8 mouse cellular contexts compared by ENCODE assay signal in the genomic region with DNA sequence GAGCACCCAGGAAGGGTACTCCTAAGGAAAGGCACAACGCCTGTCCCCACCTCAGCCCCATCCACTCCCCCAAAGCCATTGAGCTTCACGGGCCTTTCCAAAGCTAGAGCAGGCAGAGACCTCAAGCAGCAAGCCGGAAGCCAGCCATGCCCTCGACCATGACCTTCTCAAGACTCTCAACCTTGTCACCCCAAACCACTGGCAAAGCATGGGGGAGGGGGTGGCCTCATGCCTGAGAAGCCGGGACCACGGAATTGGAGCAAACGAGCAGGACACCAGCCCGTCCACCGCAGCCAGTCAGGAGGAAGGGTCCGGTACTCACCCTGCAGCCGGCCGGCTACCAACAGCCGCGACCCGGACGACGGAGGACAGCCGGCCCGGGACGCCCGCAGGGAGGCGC. TPM values are rescaled to one million over a fixed set of nuclear protein-coding genes. Genes with fewer than 3 reads are reported as not detected.
DNase-seq lines count a peak whose midpoint lies in the region; ATAC-seq and TF ChIP-seq lines count a peak whose summit lies in the region.

No protein-coding gene starts in this region.

- no peak for TF ChIP-seq CTCF in bone marrow macrophage, adult 2 months (IDR thresholded peaks at IDR 0.05; ENCODE audit: low read depth, low read length)

- peak overlapping the region; percentile 78 for H3K4me2 ChIP-seq in heart, embryonic 12.5 days
- peak overlapping the region; percentile 92 for H3K4me2 ChIP-seq in hindbrain, embryonic 16.5 days (ENCODE audit: low read length)

- peak overlapping the region; percentile 28 for H3K27ac ChIP-seq in heart, embryonic 12.5 days (ENCODE audit: poor library complexity, severe bottlenecking)
- peak overlapping the region; percentile 9; the same call in 1 of the 2 replicates for H3K27ac ChIP-seq in bone marrow macrophage, adult 2 months (ENCODE audit: insufficient read depth, low read depth, low read length)
- H3K27ac ChIP-seq in hindbrain, embryonic 16.5 days (ENCODE audit: low read depth, low read length): peak overlapping the region; percentile 83

- DNase-seq in heart, postnatal 14 days: no peak
- DNase-seq in CD4-positive, CD25-positive, alpha-beta regulatory T cell, adult 2 months (ENCODE audit: low read depth, low spot score): peak; percentile 55
- peak; percentile 29 for DNase-seq in lung, postnatal 10 days
- DNase-seq in testis, postnatal 10 days (ENCODE audit: low spot score): peak; percentile 66
- DNase-seq in layer of hippocampus, adult 18-20 months (ENCODE audit: low spot score in 2 of 2): no peak

- H3K4me3 ChIP-seq in heart, embryonic 12.5 days: peak overlapping the region; percentile 92
- H3K4me3 ChIP-seq in bone marrow macrophage, adult 2 months (ENCODE audit: insufficient read depth, low read length): peak overlapping the region; percentile 86
- H3K4me3 ChIP-seq in hindbrain, embryonic 16.5 days (ENCODE audit: low read length): peak overlapping the region; percentile 83

- intact Hi-C loops in heart, postnatal 14 days (cut with DNase I): loop anchor here (2.0 kb wide), 1 partner anchor 301 kb away; the partner anchor contains the start of genes Camkmt and Prepl

- no peak for TF ChIP-seq POLR2A in bone marrow macrophage, adult 2 months (IDR thresholded peaks at IDR 0.05; ENCODE audit: borderline replicate concordance, low read depth, low read length)

- no peaks in the 10 kb centered on the region for H3K9me3 ChIP-seq in heart, embryonic 12.5 days (replicated peaks)
- no peaks in the 10 kb centered on the region for H3K9me3 ChIP-seq in hindbrain, embryonic 16.5 days (ENCODE audit: control insufficient read depth, low read length)

- H3K9ac ChIP-seq in heart, embryonic 12.5 days: peak overlapping the region; percentile 87
- peak overlapping the region; percentile 82 for H3K9ac ChIP-seq in hindbrain, embryonic 16.5 days (ENCODE audit: low read depth, low read length)

- peaks cover 20% of the 10 kb centered on the region for H3K4me1 ChIP-seq in heart, embryonic 12.5 days (replicated peaks)
- peaks cover 16% of the 10 kb centered on the region for H3K4me1 ChIP-seq in bone marrow macrophage, adult 2 months (ENCODE audit: control insufficient read depth, insufficient read depth, low read length)
- H3K4me1 ChIP-seq in hindbrain, embryonic 16.5 days (ENCODE audit: control insufficient read depth, insufficient read depth, low read depth, low read length): peaks cover 21% of the 10 kb centered on the region

- H3K27me3 ChIP-seq in heart, embryonic 12.5 days (replicated peaks): no peaks in the 10 kb centered on the region
- no peaks in the 10 kb centered on the region for H3K27me3 ChIP-seq in hindbrain, embryonic 16.5 days (replicated peaks; ENCODE audit: control insufficient read depth, insufficient read depth, low read length)

- ATAC-seq in heart, embryonic 12.5 days (ENCODE audit: insufficient number of reproducible peaks, low FRiP score): no peak; the same call in 1 of the 2 replicates
- peak; percentile 28 for ATAC-seq in hindbrain, embryonic 16.5 days

- peaks cover 9% of the 10 kb centered on the region; the same call in 1 of the 2 replicates for H3K36me3 ChIP-seq in heart, embryonic 12.5 days
- no peaks in the 10 kb centered on the region for H3K36me3 ChIP-seq in hindbrain, embryonic 16.5 days (ENCODE audit: control insufficient read depth, insufficient read depth, low read length)

- WGBS in heart, embryonic 12.5 days: under 1% methylated on average over 22 of the region's 22 CpGs
- WGBS in hindbrain, embryonic 16.5 days: 2% methylated on average over 22 of the region's 22 CpGs

RNA-seq across cellular contexts. Expression of gene Lrpprc, which starts 0.5 kb away (rescaled TPM):
- 73.9 and 75.9 TPM in 2 replicates for polyA plus RNA-seq in heart, embryonic 12.5 days (2016; fragmentation: Nextera tagmentation; extraction: Ambion mirVana)
- 100 to 1,000 TPM; 150 to 152 TPM for total RNA-seq in heart, postnatal 14 days (2021)
- 17.1 and 20.9 TPM in 2 replicates for polyA plus RNA-seq in bone marrow macrophage, adult 2 months (2012; ENCODE audit: insufficient read depth, insufficient read length, missing spikeins)
- polyA plus RNA-seq in hindbrain, embryonic 16.5 days (2015; fragmentation: Nextera tagmentation; extraction: Ambion mirVana): 43.4 and 50.2 TPM in 2 replicates
- 10 to 100 TPM; 55.6 to 58.0 TPM for total RNA-seq in layer of hippocampus, adult 18-20 months (2021)

Comparison
In these comparisons a context has a peak if more than half of its experiments do, and no peak if none do; other contexts are left out.
1. H3K27ac ChIP-seq: peak in every context shown above with its lines; median percentile 83 in hindbrain, embryonic 16.5 days; 28 in heart, embryonic 12.5 days; 9 in bone marrow macrophage, adult 2 months.
2. DNase-seq: peak in CD4-positive, CD25-positive, alpha-beta regulatory T cell, adult 2 months (single experiment), lung, postnatal 10 days (single experiment) and testis, postnatal 10 days (single experiment); none in heart, postnatal 14 days (0 of 2) and layer of hippocampus, adult 18-20 months (0 of 2).
3. Peak in every context shown above with its lines, with median percentiles within 50 percentile points of each other: H3K4me3 ChIP-seq.